Mouse (Mus musculus): ENCODE measurements around the gene Hivep1.

GRCm38 (mm10) chr13:42092392-42093139 is 40.7 kb downstream of the Hivep1 start:
- no peak for TF ChIP-seq CTCF (conservative IDR thresholded peaks at IDR 0.05; ENCODE audit: low read length)
- TF ChIP-seq NANOG (IDR thresholded peaks at IDR 0.05; ENCODE audit: borderline replicate concordance, low read length) = no peak
- no peak for TF ChIP-seq POU5F1 (IDR thresholded peaks at IDR 0.05; ENCODE audit: borderline replicate concordance, low read length)

All from E14TG2a.4 (cell line).